Mouse (Mus musculus) heart, adult 2 months (tissue): Measurements from ENCODE around the gene Map7d1.

Experiments
- CTCF ChIP-seq: fragments of 200-600 bp; IDR thresholded peaks from 2 replicates; pipeline ENCODE4 v1.8.1; 2022; ENCODE audit warnings: antibody characterized with exemption, mild to moderate bottlenecking, moderate library complexity
- EP300 ChIP-seq: fragments of 200-500 bp; IDR thresholded peaks from 2 replicates; pipeline ENCODE4 v1.6.1; 2011; ENCODE audit warnings: low read depth, low read length, control low read depth; ENCODE audit not compliant: insufficient read depth

GRCm38 (mm10) chr4:126287302-126287995, 31.3 kb upstream of the Map7d1 start:
- TF ChIP-seq EP300 = no peak
- TF ChIP-seq CTCF = no peak
